Mouse (Mus musculus) CD8-positive naive resting alpha-beta T cell, adult 57 days (primary cell): ENCODE measurements around the gene Pla2g3. TPM values are rescaled to one million over a fixed set of nuclear protein-coding genes. Genes with fewer than 3 reads are reported as not detected.

ENCODE experiments used
- total RNA-seq: library from RNA; stranded (reverse); gene quantifications from one replicate; pipeline ENCODE4 v1.2.4, GENCODE M21; 2023

Pla2g3 gene
- total RNA-seq, result not detected

DNA sequence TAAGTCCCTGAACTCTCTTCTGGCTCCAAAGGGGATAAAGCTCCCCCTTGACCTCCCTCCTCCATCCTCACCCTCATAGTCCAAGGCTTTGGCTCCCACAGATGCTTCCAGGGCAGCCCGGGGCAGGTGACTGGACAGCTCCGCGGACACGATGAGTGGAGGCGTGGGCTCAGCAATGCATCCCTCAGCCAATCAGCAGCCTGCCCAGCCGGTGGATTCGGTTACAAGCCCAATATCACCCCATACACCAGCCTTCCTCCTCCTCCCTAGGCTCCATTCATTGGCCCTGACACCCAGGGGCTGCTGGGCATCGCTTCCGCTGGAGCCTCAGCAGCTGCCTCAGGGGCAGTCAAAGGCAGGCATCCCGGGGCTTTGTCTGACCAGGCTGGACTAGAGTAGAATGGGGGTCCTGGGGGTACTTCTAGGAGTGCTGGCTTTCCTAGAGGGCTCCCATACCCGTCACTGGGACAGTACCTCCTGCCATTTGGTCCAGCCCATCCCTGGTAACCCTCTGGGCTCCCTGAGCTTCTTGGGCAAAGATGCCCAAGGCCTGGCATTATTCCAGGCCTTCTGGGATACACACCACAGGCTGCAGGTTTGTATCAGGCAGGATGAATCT, at the start of gene Pla2g3:
Gene Pla2g3 (plus strand): TSS at position 333 of the 619 bp plus-strand sequence.

DNA sequence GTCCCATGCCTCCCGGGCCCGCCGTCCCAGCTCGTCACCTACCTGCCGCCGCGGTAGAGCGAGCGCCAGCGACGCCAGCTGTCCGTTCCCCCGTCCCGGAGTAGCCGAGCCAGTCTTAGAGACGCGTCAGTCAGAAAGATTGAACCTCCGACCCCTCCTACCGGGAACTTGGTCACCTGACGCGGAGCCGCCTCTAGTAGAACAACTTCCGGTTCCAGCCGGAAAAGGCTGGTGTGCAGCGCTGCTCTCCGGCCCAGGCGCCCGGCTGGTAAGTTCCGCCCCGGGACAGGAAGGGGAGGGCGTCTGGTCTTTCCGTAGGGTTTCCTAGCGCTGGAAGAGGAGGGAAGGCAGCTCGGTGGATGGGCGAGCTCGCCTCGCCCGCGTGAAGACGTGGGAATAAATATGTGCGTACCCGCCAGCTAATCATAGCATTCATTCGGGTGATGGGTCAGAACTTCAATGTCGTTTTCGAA, 35.9 kb upstream of the Pla2g3 start, which contains the start of gene Rnf185:
Gene Rnf185 (minus strand): TSS at position 197 of the 473 bp plus-strand sequence.

DNA sequence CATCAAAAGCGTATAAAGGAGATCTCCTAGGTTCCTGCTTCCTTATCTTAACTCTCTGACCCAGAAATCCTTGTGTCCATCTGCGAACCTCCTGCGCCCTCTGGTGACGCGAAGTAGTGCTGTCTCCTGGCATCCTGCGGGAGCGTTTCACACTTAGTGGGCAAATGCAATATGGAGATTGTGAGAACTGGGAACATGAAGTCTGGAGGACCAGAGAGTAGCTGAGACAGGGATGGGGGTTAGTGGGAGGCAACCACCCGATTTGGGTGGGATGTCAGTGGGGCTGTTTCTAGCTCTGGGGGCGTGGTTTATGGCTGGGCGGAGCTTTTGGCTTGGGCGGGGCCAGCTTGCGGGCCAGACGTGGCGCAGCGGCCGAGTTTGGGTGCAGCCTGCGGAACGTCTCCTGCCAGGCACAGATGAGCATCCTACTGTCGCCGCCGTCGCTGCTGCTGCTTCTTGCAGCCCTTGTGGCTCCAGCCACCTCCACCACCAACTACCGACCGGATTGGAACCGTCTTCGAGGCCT, 26.5 kb downstream of the Pla2g3 start, which contains the start of gene Selenom:
Gene Selenom (plus strand): TSS at position 156 of the 526 bp plus-strand sequence.

DNA sequence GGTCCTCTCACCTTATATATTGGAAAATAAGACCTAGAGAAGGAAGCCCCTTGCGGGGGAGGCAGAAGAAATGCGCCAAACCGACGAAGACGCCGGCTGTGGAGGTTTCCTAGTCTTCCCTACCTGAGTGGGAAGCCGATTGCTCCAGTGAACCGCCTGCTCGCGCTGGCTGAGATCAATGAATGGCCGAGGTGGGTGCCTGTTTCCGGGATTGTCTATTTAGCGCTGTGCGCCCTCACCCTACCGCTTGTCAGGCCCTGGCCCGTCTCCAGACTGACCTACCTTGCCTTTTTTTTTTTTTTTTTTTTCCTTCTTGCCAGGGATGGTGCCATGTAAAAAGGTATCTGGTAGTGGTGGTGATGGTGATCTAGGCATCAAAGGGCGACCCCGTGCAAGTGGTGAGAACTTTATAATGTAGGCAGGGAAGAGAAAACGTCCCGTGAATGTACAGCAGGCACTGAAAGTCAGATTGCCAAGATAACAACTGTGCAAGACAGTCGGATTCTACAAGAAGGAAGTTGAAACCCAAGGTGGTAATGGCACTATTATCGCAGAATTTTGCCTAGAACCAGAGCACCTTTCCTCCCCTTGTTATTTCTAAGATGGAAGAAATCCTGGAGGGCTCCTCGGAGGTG, 52.5 kb downstream of the Pla2g3 start, which contains the start of gene Smtn:
Gene Smtn (minus strand): TSS at position 162 of the 635 bp plus-strand sequence.

Other genes starting within 250 kb of the Pla2g3 start
- 57.6 TPM for gene Drg1, start 221.9 kb upstream of the Pla2g3 start, total RNA-seq
- 68.6 TPM for gene Patz1, start 199.4 kb upstream of the Pla2g3 start, total RNA-seq
- gene Pik3ip1, start 157.9 kb upstream of the Pla2g3 start, total RNA-seq, result 374 TPM
- gene Limk2, start 79.1 kb upstream of the Pla2g3 start, total RNA-seq, result 113 TPM
- gene Rnf185, start 35.9 kb upstream of the Pla2g3 start, total RNA-seq, result 16.9 TPM
- gene Inpp5j, start 16.5 kb downstream of the Pla2g3 start, total RNA-seq, result not detected
- gene Selenom, start 26.4 kb downstream of the Pla2g3 start, total RNA-seq, result not detected
- 0.70 TPM for gene Smtn, start 52.3 kb downstream of the Pla2g3 start, total RNA-seq
- gene Morc2a, start 160.9 kb downstream of the Pla2g3 start, total RNA-seq, result 59.7 TPM